ENCODE assay signal across 28 mouse cellular contexts in genomic region chr3:123781581-123781980, GRCm38 (mm10).
"Had no signal": no experiment of that assay in that cellular context is flagged by ENCODE, and none has a peak within 500 bp of the region (broad histone marks: within the 10 kb centered on the region; RNA-seq: fewer than 3 reads in every experiment).

No protein-coding gene starts in this region.

- H3K4me3 ChIP-seq: embryonic facial prominence, embryonic 10.5 days; embryonic facial prominence, embryonic 12.5 days; embryonic facial prominence, embryonic 13.5 days; embryonic facial prominence, embryonic 15.5 days; erythroblast, embryonic 14.5 days; forebrain, embryonic 10.5 days; forebrain, embryonic 12.5 days; forebrain, embryonic 13.5 days; forebrain, embryonic 15.5 days; gastrocnemius, adult 2 months; heart, adult 2 months; heart, embryonic 10.5 days had no signal

- H3K4me1 ChIP-seq: embryonic facial prominence, embryonic 10.5 days; embryonic facial prominence, embryonic 12.5 days; embryonic facial prominence, embryonic 13.5 days; embryonic facial prominence, embryonic 15.5 days; forebrain, embryonic 10.5 days; forebrain, embryonic 12.5 days; forebrain, embryonic 13.5 days; forebrain, embryonic 15.5 days; heart, embryonic 10.5 days had no signal

- H3K9ac ChIP-seq: embryonic facial prominence, embryonic 12.5 days; embryonic facial prominence, embryonic 13.5 days; embryonic facial prominence, embryonic 15.5 days; forebrain, embryonic 12.5 days; forebrain, embryonic 13.5 days; forebrain, embryonic 15.5 days; forebrain, postnatal 0 days had no signal

- DNase-seq: cerebellum, adult 9-10 months; cerebellum, adult 9-11 months; cerebellum, postnatal 10 days; cerebellum, postnatal 14 days; cerebellum, postnatal 25 days; cerebellum, postnatal 36 days; embryo, embryonic 11 days; forebrain, postnatal 0 days; gastrocnemius, adult 2 months; gastrocnemius, postnatal 10 days; gastrocnemius, postnatal 14 days; gastrocnemius, postnatal 25 days; gastrocnemius, postnatal 36 days; heart, adult 11 months; heart, adult 18-20 months; heart, adult 2 months had no signal

- H3K27me3 ChIP-seq: embryonic facial prominence, embryonic 12.5 days; embryonic facial prominence, embryonic 13.5 days; embryonic facial prominence, embryonic 15.5 days; forebrain, embryonic 12.5 days; forebrain, embryonic 13.5 days; forebrain, embryonic 15.5 days had no signal

- H3K27ac ChIP-seq: embryonic facial prominence, embryonic 10.5 days; embryonic facial prominence, embryonic 12.5 days; embryonic facial prominence, embryonic 13.5 days; embryonic facial prominence, embryonic 15.5 days; forebrain, embryonic 10.5 days; forebrain, embryonic 12.5 days; forebrain, embryonic 13.5 days; forebrain, embryonic 15.5 days; gastrocnemius, adult 2 months; heart, adult 2 months; heart, embryonic 10.5 days had no signal

- H3K9me3 ChIP-seq: embryonic facial prominence, embryonic 10.5 days; embryonic facial prominence, embryonic 12.5 days; embryonic facial prominence, embryonic 13.5 days; embryonic facial prominence, embryonic 15.5 days; forebrain, embryonic 10.5 days; forebrain, embryonic 12.5 days; forebrain, embryonic 13.5 days; forebrain, embryonic 15.5 days; heart, embryonic 10.5 days had no signal

- H3K4me2 ChIP-seq: embryonic facial prominence, embryonic 12.5 days; embryonic facial prominence, embryonic 13.5 days; embryonic facial prominence, embryonic 15.5 days; forebrain, embryonic 12.5 days; forebrain, embryonic 13.5 days; forebrain, embryonic 15.5 days had no signal

- ATAC-seq: forebrain, embryonic 13.5 days; forebrain, embryonic 14.5 days; forebrain, embryonic 15.5 days; forebrain, embryonic 16.5 days; forebrain, postnatal 0 days had no signal

- H3K36me3 ChIP-seq: embryonic facial prominence, embryonic 10.5 days; embryonic facial prominence, embryonic 12.5 days; embryonic facial prominence, embryonic 13.5 days; embryonic facial prominence, embryonic 15.5 days; forebrain, embryonic 10.5 days; forebrain, embryonic 12.5 days; forebrain, embryonic 15.5 days; heart, embryonic 10.5 days had no signal
